ENCODE assay signal across 19 mouse cellular contexts in genomic region chr5:58116096-58116495, GRCm38 (mm10).
"Had no signal": no experiment of that assay in that cellular context is flagged by ENCODE, and none has a peak within 500 bp of the region (broad histone marks: within the 10 kb centered on the region; RNA-seq: fewer than 3 reads in every experiment).

No protein-coding gene starts in this region.

- H3K27me3 ChIP-seq: liver, embryonic 13.5 days; midbrain, embryonic 12.5 days; neural tube, embryonic 12.5 days; neural tube, embryonic 15.5 days; stomach, embryonic 15.5 days had no signal

- H3K9me3 ChIP-seq: liver, embryonic 13.5 days; midbrain, embryonic 12.5 days; neural tube, embryonic 12.5 days; neural tube, embryonic 15.5 days; stomach, embryonic 15.5 days had no signal

- H3K4me3 ChIP-seq: layer of hippocampus, adult 2 months; left cerebral cortex, adult 2 months; liver, embryonic 13.5 days; midbrain, embryonic 12.5 days; neural tube, embryonic 12.5 days; neural tube, embryonic 15.5 days; stomach, embryonic 15.5 days had no signal

- H3K36me3 ChIP-seq: liver, embryonic 13.5 days; midbrain, embryonic 12.5 days; neural tube, embryonic 12.5 days; neural tube, embryonic 15.5 days; stomach, embryonic 15.5 days had no signal

- H3K9ac ChIP-seq: liver, embryonic 13.5 days; midbrain, embryonic 12.5 days; neural tube, embryonic 12.5 days; neural tube, embryonic 15.5 days; stomach, embryonic 15.5 days had no signal

- H3K4me1 ChIP-seq: liver, embryonic 13.5 days; midbrain, embryonic 12.5 days; neural tube, embryonic 12.5 days; neural tube, embryonic 15.5 days; stomach, embryonic 15.5 days had no signal

- H3K4me2 ChIP-seq: liver, embryonic 13.5 days; midbrain, embryonic 12.5 days; neural tube, embryonic 12.5 days; neural tube, embryonic 15.5 days; stomach, embryonic 15.5 days had no signal

- ATAC-seq: intestine, postnatal 0 days had no signal

- DNase-seq: kidney, adult 2 months; kidney, postnatal 25 days; layer of hippocampus, adult 9-11 months; liver, embryonic 13.5 days; lung, adult 2 months; lung, postnatal 14 days; lung, postnatal 4 days; right cerebral cortex, adult 18-20 months; right cerebral cortex, postnatal 14 days; spleen, adult 18-20 months; thymus, postnatal 25 days had no signal

- H3K27ac ChIP-seq: kidney, postnatal 0 days; layer of hippocampus, adult 2 months; left cerebral cortex, adult 2 months; liver, embryonic 13.5 days; midbrain, embryonic 12.5 days; neural tube, embryonic 12.5 days; neural tube, embryonic 15.5 days; stomach, embryonic 15.5 days had no signal
